Mouse (Mus musculus): ENCODE data around the gene Odf3. TPM values are rescaled to one million over a fixed set of nuclear protein-coding genes. Genes with fewer than 3 reads are reported as not detected.
A peak's percentile ranks its signal among the peaks of the same experiment; 100 is the strongest.

Gene Odf3
- total RNA-seq, 2 experiments from 2014 or later: not detected

DNA sequence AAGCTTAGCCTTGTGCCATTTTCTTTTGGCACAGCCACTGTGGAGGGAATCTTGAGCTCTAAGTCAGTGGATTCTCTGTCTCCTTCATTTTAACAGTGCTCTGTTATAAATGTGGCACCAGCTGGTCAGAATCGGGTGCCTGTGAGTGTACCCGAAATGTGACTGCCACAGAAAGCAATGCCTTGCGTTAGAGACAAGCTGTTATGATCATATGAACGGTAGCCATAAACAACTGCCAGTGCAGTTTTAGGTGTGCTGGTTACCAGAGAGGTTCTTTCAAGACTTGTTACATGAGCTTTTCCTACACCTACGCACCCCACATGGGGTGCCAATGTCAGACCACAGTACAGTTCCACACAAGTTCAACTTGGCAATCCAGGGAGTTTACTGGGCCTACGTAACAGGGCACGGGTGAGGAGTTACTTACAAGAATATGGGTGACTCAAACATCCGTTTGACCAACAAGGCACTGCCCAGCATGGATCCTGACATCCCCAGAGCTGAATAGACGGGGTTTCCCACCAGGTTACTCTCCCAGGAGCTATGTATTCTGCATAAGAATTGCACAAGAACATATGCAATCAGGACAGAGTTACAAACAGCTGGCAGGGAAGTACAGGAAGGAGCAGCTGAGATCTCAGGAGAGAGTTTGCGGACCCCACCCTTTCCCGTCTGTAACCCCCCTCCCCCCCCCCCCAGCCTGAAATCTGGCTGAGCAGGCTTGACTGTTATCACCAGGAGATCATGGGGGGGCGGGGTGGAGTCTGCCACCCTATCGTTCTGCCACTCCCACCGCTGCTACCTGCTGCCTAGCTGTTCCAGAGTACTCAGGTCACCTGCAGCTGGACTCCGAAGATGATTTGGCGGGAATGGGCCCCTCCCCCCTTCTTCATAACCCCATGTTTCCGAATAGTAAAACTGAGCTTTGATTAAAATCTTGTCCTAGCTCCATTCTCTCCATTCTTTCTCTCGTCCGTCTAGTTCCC is 6.6 kb upstream of the Odf3 start:
- ATAC-seq (ENCODE audit: poor library complexity, severe bottlenecking): no peak

DNA sequence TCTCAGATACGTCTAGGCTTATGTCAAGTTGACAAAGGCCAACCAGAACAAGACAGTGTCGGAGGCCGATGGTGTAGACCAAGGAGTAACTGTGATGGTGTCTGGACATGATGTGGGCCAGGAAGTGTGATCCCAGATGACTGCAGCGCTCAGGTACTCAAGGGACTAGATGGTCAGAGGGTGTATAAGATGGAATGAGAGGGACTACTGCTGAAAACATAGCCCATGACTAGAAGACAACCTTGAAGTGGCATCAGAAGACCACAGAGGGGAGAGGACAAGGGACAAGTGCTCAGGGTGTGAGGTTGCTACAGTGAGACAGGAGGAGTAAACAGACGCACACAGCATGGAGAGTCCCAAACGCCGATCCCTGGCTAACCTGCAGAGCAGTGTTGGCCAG is 3.8 kb upstream of the Odf3 start:
- no peak for ATAC-seq (ENCODE audit: poor library complexity, severe bottlenecking)

DNA sequence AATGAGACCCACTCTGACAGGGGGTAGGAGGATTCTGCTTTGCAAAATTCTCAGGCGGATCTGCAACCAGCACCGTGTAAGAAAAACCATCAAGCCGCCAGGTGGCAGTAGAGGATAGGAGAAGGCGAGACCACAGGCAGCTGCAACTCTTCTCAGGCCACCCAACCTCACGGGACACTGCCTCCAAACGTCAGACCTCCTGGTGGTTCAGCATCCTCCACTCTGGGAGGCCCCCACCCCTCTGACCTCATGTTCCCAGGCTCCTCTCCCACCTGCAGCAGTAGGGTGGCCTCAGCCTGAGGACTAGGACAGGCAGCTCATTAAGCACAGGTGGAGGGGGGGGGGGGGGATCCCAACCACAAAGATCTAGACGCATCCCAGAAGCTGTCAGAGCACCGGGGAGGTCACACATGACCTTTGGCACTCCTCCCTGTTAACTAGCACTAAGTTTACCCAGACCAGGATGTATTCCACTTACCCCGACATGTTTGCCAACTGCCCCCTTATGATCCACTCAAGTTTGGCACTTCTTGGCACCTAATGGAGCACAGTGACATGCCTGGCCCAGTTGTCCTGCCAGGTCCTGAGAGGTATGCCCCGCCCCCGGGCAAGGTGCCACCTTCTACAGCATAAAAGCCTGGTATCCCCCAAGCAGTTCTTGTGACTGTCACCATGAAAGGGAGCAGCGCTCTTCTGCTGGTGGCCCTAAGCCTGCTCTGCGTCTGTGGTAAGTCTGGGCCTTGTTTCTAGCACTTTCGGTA is 2.5 kb upstream of the Odf3 start, which contains the start of gene Scgb1c1:
Gene Scgb1c1, plus strand, starts transcription at position 643 of the 761 bp plus-strand sequence.
- peak; percentile 99 for ATAC-seq (ENCODE audit: poor library complexity, severe bottlenecking)

DNA sequence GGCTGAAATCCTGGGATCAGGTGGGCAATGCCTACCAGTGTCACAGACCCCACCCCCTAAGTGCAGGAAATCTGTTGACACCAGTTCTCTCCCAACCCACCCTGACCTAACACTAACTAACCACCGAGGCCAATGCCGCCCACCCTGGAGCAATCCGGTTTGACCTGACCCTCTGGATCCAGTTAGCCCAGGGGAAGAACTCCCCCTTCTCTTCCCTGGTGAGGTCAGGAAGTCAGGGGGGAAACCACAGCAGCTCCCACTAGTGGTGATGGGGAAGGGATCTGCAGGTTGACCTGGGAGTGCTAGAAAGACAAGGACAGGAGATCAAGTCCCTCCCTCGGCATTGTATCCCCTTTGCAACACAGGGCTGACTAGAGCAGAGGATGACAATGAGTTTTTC is 1.9 kb upstream of the Odf3 start:
- ATAC-seq (ENCODE audit: poor library complexity, severe bottlenecking): no peak

DNA sequence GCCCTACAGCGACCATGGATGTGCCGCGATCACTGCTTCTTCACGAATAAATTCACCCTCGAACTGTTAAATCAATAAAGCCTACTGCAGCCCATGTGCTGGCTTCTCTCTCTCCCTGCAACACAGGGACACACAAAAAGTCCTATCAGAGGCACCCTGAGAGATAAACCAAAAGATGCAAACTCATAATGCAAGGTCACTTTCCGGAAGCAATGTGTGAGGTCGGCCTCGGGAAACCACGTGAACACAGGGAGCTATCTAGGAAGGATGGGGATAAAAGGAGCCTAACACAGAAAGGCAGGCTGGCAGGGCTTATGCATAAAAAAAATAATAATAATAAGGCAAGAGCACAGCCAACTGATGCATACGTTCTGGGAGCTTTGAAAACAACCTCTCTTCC is 929 bp upstream of the Odf3 start:
- ATAC-seq (ENCODE audit: poor library complexity, severe bottlenecking): no peak

DNA sequence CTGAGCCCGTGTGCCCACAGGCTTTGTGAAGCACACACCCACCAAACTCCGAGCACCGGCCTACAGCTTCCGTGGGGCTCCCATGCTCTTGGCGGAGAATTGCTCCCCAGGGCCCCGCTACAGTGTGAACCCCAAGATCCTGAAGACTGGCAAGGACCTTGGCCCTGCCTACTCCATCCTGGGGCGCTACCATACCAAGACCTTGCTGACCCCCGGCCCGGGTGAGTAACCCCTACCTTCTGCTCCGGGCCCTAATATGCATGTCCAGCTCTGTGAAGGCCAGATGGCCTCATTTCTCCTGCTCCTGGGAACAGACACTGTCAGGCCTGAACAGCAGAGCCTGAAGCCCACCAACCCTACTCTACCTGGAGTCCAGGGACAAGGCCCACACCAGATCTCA is 986 bp downstream of the Odf3 start:
- ATAC-seq (ENCODE audit: poor library complexity, severe bottlenecking): no peak

DNA sequence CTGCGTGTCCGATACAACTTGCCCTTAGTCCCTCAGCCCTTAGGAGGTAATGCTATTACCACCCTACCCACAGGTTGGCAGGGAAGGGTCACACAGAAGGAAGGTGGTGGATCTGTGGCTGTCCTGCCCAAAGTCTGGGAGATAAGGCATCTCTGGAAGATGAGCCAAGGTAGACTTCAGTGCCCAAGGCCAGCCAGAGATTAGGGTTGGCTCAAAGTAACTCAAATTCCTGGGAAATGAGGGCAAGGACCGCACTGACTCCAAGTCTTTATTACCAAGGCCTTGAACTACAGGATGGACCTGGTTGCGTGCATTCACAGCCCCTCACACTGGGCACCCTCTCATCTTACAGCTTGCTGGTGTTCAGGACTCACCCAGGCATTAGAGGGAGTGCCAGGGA is 4.3 kb downstream of the Odf3 start:
- no peak for ATAC-seq (ENCODE audit: poor library complexity, severe bottlenecking)

DNA sequence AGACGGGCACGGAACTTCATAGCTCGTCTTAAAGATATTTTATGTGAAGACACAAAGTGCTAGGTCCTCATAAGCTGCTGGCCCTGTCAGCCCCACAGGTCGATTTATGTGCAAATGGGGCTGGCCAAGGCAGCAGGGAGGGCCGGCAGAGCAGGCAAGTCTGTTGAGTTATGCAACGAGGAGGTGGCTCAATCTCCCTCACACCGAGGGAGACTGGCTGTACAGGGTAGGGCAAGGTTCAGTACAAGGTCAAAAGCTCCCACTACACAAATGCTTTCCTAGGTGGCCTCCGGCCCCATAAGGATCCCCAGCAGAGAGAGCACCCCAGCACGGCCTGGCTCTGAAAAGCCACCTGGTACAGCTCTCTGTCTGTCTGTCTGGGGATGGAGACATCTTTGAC is 5.8 kb downstream of the Odf3 start:
- ATAC-seq (ENCODE audit: poor library complexity, severe bottlenecking): no peak

DNA sequence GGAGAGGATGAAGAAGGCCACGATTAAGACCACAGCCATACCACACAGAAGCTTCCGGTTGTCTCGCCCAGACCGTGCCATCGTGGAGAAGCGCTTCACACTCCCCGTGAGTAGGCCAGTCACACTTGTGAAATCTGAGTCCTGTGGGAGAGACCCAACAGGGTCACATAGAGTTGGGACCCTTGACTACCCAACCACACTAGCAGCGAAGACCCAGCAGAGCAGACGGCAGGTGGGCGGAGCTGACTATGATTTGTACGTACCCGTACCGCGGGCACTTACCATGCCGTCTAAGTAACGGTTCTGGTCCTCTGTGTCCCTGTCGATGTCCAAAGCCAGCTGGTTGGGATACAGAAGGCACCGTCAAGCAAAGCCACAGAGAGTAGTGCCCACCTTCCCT is 6.9 kb downstream of the Odf3 start:
- no peak for ATAC-seq (ENCODE audit: poor library complexity, severe bottlenecking)

DNA sequence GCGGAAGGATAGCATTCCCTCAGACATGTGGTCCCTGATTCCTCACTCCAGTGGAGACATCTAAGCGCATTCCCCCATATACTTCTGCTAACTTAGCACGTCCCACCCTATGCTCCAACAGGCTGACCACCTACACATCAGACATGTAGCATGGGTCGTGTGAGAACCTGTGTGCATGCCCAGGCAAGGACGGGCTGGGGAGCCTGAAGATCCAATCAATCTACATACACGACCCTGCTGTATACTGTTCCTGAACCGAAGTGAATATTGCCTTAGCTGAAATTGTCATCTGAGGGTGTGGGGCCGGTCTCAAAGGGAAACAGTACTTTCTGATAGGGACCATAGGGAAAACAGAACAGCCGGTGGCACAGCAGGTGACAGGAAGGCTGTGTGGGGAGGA is 7.6 kb downstream of the Odf3 start:
- ATAC-seq (ENCODE audit: poor library complexity, severe bottlenecking): no peak

DNA sequence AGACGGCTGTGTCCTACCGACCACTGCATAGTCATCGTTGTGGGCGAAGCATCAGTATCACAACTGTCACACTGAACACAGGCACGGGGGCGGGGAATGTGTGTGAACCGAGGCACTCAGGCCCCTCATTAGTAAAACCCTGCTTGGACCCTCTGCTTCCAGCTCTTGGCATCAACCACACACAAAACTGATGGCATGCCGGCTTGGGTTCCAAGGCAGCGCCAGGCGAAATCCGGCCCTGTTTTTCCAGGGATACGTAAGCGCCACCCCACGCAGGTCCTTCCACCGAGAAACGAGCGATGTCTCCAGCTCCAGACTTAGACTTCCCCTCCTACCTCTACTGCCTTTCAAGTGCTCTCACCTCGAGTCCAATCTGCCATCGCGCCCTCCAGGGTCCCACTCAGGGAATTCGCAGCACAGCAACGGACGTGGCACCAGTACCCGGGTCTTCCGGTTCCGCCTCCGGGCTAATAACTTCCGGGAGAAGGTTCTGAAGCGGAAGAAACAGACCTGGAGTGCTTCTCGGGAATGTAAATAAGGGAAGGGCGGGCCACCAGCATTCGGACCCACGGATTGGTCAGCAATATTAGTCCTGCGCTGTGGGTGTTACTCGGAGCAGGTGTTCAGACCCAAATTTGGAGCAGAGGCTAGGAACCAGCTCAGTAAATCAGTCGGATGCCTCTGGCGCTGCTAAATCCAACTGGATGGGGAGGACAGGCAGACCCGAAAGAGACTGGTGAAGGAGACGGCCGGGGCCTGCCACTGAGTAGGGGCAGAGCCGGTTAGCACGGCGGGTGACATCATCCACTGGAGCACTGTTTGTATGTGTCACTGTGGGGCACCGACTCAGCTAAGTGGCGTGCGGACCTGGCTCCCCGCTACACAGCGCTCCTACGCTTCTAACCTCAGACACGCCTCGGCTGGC is 8.5 kb downstream of the Odf3 start, which contains the start of gene Gm45785:
Gene Gm45785, minus strand, starts transcription at position 472 of the 925 bp plus-strand sequence.
- ATAC-seq (ENCODE audit: poor library complexity, severe bottlenecking): peak; percentile 62

DNA sequence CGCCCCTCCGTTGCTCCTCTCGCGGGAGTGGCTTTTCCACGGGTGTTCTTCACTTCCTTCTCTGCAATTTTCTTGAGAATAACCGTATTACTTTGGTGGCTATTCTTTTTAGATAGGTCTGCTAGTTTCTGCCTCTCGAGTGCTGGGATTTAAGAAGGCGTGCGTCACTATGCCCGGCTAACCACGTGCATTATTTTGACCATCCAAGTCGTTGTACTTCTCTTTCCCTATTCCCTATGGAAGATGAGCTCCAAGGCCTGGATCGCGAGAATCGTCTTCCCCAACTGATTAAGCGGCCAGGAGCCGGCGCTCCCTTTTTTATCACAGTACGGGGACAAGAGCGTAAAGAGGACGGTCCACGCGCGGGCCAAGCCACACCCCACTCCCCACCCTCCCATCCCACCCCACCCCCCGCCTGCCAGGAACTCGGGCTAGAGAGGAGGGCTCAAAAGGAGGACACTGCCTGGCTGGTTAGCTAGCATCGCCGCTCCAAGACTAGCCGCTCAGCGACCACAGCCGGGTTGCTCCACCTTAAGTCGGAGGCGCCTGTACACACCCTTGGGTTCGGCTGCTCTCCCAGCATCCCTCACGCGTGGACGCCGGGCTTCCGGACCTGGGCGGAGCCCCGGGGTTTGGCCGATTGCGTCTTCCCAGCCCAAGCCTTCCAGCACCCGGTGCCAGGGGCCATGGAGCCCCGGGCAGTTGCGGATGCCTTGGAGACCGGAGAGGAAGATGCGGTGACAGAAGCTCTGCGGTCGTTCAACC is 9.4 kb downstream of the Odf3 start, which contains the start of gene Ric8a:
Gene Ric8a, plus strand, starts transcription at position 173 of the 765 bp plus-strand sequence.
- ATAC-seq (ENCODE audit: poor library complexity, severe bottlenecking): peak; percentile 77

DNA sequence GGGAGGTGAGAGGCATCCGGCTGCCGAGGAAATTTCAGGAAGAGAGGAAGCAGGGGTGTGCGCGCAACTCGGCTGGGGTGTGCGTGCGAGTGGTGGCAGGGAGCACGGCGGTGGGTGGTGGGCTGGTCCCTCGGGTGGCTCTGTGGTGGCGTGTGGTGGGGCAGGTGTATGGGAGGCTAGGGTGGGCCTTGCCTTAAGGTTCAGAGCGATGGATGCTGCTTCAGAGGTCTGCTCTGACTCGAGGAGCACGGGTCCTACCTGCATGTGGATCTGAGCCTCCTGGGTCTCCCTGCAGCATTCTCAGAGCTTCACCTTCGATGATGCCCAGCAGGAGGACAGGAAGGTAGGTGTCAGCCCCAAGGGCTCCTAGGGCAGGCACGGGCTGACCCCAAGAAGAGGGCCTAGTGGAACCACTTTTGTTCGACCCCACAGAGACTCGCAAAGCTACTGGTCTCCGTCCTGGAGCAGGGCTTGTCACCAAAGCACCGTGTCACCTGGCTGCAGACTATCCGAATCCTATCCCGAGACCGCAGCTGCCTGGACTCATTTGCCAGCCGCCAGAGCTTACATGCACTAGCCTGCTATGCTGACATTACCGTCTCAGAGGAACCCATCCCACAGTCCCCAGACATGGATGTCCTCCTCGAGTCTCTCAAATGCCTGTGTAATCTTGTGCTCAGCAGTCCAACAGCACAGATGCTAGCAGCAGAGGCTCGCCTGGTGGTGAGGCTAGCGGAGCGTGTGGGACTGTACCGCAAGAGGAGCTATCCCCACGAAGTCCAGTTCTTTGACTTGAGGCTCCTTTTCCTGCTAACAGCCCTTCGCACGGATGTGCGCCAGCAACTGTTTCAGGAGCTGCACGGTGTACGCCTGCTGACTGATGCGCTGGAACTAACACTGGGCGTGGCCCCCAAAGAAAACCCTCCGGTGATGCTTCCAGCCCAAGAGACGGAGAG is 10.2 kb downstream of the Odf3 start, which contains the start of gene Bet1l:
Gene Bet1l, minus strand, starts transcription at position 28 of the 956 bp plus-strand sequence.
- no peak; the same call in 1 of the 2 replicates for ATAC-seq (ENCODE audit: poor library complexity, severe bottlenecking)

DNA sequence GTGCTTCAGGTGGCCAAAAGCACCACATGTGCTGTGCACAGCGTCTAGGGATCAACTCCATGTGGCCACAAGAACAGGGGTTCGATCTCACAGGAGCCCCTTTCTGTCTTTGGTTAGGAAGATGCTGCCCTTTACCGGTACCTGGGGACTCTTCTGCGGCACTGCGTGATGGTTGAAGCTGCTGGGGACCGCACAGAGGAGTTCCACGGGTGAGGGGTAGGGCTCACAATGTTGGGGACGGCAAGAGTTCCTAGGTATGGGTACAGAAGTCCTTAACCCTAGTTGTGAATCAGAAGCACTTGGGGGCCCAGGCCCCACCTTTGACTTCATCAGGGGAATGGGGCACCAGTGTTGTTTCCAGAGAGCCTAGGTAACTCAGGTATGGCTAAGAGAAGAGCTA is 11.1 kb downstream of the Odf3 start:
- ATAC-seq (ENCODE audit: poor library complexity, severe bottlenecking): no peak

DNA sequence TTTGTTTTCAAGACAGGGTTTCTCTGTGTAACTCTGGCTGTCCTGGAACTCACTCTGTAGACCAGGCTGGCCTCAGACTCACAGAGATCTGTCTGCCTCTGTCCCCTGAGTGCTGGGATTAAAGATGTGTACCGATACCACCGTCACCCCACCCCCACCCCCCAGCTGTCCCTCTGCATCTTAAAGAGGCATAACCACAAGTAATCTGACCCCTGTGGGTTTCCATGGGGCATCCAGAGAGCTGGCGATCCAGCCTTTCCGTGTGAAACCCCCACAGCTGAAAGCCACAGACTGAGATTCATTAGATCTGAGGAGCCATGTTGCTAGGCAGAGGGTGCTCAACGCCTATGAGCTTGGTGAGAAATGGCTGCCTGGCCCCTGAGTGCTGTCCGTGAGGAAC is 12.4 kb downstream of the Odf3 start:
- ATAC-seq (ENCODE audit: poor library complexity, severe bottlenecking): no peak

DNA sequence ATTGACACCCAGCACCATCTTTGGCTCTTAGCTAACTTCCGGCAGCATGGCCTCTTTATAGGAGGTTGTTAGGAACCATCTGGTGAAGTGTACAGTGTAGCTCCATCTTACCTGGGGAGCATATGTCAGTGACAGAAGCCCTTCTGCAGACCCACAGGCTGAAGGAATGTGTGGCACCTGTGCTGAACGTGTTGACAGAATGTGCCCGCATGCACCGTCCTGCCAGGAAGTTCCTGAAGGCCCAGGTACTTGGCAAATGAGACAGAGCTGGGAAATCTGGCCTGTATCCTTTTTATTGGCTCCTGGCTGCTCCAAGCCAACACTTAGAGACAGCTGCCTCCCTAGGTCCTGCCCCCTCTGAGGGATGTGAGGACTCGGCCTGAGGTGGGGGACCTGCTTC is 13.1 kb downstream of the Odf3 start:
- no peak for ATAC-seq (ENCODE audit: poor library complexity, severe bottlenecking)

DNA sequence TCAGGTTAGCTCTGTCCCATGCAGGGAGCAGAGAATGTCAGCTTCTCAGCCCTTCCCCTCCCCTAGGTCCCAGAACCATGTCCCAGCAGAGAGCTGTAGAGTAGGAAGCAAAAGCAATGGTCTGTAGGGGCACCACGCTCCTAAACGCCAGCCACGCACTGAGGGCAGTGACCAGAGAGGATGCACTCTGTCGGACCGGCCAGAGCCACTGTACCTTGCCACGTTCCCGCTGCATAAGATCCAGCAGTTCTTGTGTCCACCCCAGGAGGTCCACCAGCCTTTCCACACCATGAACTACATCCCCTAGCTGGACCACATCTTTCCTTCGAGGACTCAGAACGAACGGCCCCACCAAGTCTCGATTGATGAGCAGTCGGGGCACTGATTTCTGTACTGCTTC is 17.2 kb downstream of the Odf3 start:
- no peak for ATAC-seq (ENCODE audit: poor library complexity, severe bottlenecking)

DNA sequence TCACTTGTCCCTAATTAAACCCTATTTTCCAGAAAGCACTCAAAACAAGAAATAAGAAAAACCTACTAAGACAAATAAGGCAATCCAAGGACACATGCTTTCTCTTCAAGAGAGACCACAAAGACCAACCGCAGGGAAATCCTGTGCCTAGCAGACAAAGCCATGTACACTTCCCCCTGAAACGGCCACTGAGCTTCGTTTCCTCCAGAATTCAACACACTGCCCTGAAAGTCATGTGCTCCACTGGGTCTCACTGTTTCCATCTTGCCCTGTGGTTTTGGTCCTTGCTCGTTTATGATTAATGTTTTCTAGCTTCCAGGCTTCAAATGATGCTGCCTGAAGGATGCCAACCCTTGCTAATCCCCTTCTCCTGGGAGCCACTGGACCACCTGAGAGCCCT is 26.6 kb downstream of the Odf3 start:
- ATAC-seq (ENCODE audit: poor library complexity, severe bottlenecking): peak; percentile 74

DNA sequence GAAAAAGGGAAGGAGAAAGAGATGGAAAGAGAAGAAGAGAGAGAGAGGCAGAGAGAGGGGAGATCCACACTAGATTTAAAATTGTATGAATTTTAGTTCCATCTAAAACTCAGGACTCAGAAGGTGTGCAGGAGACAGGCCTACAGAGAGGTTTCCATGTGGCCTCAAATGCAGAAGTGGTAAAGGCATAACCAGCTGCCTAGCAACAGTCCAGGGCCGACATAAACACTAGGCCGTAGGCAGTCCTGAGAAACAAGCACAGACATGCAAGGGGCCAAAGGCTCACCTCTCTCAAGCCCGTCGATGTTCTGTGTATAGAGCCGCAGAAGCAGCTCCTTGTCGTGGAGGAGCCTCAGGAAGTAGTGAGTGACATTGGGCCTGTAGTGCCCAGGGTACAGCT is 29.8 kb downstream of the Odf3 start:
- ATAC-seq (ENCODE audit: poor library complexity, severe bottlenecking): peak; percentile 55
